Mouse (Mus musculus): ENCODE results near the gene Prdm5.

The Prdm5 gene

DNA sequence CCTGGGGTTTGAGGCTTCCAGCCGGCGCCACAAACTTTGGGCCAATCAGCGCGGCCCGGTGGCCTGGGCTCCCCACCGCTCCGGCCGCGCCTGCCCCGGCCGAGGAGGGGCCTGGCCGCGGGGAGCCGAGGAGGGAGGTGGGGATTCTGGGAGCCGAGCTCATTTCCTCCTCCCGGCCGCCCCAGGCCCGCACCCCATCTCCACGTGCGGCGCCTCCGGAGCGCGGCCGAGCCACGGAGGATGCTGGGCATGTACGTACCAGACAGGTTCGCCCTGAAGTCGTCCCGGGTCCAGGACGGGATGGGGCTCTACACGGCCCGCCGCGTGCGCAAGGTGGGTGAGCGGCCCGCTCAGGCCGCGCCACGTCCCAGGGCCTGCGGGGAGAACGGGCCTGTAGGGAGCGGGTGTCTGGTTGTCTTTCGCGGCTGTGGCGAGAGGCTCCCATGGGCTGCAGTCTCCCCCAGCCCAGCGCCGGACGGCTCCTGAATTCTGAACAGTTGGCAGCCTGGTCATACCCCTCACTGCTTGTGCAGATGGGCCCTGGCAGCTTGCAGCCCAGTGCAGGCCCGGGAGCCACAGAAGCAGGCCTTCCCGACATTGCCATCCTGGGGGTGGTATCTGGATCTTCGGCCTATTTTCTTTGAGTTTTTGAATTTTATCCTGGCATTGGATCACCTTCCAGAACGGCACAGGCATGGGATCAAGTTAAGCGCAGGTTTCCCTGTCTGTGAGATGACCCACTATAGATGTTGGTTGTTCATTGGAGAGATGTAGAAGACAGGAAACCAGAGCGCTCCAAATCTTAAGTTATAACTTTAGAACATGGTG lies at the start of gene Prdm5:
Prdm5 (plus strand) TSS at position 128 of the 828 bp plus-strand sequence.
- DNase-seq (ENCODE audit: low spot score): peak; percentile 79

DNA sequence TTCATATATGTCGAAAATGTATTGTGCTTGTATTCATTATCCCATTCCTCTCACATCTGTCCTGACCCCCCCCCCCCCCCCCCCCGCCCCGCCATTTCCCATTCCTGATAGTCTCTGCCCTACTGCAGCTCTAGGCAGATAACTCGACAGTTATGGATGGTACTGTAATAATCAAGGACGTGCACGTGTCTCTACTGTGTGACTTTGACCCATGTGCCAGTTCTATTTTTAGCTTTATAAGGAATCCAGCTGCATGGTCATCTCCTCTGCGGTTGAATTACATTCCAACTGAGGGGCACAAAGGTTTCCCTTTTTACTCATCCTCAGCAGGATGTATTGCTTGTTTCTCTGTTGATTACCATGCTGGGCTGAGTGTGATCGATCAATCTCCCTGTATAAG lies 39.3 kb upstream of the Prdm5 start:
- peak; percentile 19 for DNase-seq (ENCODE audit: low spot score)

DNA sequence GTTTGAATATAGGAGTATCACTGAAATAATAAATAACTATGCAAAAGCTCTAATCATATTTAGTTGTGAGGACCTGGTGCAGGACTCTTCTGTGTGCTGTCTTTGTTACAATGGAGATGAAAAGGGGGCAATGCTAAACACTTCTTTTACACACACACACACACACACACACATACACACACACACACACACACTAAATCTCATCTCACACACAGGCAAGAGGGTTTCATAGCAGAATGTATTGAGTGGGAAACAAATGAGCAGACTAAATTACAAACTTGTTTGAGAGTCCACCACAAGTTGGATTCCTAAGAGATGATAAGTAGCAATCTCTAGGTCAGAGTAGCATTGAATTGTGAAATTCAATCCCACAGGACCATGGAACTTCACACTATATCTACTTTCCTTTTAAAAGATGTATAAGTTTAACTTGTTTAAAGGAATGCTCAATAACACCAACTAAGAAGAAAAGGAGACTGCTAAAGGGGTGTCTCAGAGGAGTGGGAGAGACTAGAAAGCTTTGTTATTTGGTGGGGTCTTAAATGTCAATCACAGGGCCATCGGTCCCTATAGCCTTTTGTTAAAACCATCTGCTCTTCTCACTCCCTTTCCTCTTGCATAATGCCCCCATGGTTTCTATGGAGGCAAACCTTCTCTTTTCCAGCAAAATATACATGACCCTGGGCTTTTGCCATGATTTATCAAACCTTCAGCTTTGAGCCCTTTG lies 35.5 kb upstream of the Prdm5 start:
- peak; percentile 73 for DNase-seq (ENCODE audit: low spot score)

DNA sequence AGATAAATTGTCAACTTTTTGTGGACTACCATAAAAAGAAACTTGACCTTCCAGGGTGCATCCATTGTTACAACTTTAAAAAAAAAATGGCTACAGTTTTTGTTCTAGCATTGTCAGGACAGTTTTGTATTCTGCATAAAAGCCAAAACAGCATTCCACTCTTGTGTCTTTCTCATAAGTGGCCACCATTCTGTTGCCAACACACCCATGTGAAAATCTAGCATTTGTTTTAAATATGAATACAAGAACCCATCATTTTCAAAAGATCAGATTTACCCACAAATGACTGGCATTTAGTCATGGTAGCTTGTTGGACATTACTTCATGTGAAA lies 35.0 kb upstream of the Prdm5 start:
- no peak for DNase-seq (ENCODE audit: low spot score)

DNA sequence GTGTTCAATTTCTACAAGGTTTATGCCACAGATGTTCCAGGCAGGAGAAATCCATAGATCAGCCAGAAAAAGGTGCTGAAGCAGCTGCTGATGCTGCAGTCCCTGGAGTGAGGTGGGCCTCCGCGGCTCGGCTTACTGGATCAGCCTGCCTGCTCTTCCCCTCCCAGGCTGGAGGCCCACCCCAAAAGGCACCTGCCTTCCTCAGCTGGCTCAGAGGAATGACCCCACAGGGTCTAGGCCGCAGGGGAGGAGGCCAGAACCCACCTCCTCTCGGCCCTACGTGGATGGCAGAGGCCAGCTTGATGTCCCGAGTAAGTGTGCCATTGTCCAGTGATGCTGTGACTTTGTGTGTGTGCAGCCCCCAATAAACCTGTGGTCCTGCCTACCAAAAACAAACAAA lies 20.6 kb upstream of the Prdm5 start:
- no peak for DNase-seq (ENCODE audit: low spot score)

DNA sequence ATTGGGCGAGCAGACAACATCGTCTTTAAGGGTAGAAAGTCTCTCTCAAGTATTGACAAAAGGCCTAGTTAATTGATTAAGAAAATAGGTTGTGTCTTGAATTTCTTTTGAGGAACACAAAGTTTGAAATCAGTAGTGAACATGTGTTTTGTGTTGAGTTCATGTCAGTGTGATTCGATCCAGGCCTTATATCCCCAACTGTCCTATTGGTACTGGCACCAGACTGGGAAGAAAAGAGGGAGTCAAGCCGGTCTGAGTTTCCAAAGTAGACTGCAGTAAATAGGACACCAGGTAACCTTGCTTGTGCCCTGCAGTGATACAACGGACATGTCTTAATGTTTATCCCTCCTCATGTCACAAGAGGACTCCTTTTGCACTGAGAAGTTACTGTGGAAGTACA lies 19.6 kb upstream of the Prdm5 start:
- DNase-seq (ENCODE audit: low spot score): no peak

DNA sequence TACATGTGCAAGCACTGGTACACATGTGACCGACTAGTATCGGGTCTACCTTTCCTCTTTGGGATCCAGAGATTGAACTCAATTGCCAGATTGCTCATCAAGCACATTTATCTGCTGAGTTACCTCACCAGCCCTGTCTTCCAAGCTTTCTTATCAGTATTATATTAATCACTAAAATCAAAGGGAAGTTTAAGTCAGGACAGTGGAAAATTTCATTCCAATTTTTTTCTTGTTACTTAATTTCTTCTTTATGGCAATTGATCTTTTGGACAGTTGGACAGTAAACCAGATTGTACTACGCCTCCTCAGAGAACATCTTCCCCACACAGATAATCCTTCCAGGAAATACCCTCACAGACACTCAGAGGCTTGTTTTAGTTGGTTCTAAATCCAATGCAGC lies 18.7 kb upstream of the Prdm5 start:
- DNase-seq (ENCODE audit: low spot score): no peak

DNA sequence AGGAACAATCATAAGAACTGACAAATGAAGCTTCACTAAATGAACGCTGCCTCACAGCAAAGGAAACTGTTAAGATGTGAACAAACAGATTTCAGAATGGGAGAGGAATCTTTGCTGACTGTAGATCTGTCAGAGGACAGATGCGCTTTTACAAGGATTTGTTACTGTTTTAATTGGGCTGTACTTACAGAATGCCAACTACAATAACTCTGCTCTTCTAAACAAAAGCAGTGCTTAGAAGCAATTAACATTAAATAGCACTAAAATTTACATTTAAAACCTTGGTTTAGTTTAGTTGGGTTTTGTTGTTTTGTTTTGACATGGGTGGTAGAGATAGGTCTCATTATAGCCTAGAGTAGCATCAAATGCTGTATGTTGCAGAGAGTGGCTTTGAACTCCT lies 14.3 kb upstream of the Prdm5 start:
- DNase-seq (ENCODE audit: low spot score): no peak

DNA sequence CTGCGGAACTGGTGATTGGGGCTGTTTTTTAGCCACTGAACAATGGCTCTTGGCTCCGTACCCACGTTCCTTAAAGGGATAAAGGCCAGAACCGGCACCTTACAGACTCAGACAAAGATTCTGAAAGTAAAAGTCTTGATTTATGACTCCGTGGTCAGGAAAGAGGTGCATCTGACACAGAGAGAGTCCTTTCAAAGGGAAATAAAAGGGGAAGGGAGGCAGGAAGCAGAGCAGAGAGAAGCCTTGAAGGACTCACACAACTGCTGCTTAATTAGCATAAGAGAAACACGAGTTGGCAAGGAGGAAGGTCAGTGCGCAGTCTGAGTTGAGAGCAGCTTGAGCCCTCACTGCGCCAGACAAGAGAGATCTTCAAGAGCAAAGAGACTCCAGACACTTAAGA lies 13.7 kb upstream of the Prdm5 start:
- DNase-seq (ENCODE audit: low spot score): peak; percentile 66

DNA sequence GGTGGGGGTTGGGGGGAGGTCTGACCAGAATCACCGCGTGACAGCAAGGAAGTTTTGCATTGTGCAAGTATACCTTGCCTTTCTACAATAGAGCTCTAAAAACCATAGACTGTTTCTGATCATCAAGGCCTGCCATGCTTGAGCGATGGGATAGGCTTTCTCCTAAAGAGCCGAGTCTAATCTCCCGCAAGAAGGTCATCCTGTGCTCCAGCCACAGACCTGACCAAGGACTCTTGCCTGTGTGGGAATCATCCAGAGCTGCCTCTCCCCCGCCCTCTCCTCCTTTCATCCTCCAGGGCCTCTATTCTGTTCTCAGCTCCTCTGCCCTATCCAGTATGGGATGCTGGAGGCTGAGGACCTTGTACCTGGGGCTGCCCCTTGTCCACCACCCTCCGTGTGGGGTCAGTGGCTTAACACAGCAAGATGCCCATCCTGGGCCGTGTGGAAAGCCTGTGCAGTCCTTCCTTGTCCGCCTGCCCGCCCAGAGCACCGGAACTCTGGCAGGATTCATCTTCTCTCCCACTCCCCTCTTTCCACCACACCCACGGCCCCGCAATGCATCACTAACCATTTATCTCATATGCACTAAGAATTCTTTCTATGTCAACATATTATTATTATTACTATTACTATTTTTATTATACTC lies 12.9 kb upstream of the Prdm5 start:
- no peak for DNase-seq (ENCODE audit: low spot score)

DNA sequence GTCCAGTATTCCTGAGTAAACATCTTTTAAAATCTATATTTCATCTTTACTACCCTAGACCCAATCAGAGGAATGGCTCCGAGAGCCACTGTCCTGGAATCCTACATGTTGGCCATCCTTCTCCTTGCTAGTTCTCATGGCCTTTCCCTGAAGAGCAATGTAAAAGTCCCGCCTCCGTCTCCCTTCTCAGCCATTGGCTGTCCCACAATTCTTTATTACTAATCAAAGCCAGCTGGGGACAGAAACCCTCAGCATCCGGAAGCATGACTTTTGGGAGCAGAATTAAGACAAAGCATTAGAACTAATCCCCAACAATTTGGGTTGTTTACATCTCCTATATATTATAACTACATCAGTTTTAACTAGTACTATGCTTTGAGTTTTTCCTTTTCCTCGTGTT lies 10.9 kb upstream of the Prdm5 start:
- DNase-seq (ENCODE audit: low spot score): peak; percentile 43

DNA sequence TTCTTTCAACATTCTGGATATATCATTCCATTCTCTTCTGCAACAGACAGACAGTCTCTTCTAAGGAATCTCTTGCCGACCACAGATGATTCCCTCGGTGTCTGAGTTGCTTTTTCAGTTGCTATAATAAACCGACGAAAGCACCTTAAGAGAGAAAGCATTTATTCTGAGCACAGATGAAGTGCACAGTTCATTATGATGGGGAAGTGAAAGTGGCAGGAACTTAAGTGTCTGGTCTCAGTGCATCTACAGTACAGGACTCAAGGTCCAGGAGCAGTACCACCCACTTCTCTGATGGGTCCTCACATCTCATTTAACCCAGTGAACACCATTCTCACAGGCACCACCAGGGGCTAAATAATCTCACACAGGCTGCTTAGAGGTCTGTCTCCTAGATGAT lies 5.2 kb upstream of the Prdm5 start:
- DNase-seq (ENCODE audit: low spot score): no peak

DNA sequence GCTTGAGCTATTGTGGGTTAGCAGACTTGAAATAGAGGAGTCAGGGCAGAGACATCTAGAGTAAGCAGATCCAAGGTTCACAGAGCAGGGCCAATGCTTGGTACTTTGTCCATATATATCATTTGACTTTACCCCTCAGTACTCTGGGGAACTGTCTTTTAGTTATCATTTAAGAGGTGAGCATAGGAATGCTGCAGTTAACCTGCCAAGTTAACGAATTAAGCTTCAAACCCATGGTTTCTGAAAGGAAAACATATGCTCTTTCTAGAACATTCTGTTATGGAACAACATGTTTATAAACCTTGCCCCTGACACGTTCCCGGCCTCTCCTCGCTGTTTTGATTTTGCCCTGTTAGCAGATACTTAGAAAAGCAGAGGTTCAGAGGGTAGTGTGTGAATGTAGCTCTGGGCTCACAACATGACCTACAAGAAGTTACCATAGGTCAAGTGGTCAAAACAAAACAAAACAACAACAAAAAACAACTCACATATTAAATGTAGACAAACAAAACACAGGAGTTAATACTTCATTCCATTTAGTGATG lies 973 bp downstream of the Prdm5 start:
- DNase-seq (ENCODE audit: low spot score): no peak

DNA sequence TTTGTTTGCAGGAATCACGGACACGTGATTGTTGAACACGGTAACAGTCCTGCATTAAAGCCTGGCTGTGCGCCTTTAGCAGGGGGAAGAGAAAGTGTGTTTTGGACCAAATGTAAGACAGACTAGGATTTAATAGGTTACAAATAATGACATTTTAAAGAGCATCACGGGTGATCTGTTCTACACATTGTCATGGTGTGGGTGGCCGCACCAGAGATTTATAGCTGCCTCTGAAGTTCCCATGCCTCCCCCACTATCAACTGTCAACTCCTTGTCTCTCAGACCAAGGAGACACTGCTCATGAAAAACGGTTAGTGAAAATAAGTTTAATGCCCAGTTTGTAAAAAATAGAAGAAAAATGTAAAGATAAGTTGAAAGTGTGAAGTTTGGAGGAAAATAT lies 2.7 kb downstream of the Prdm5 start:
- DNase-seq (ENCODE audit: low spot score): peak; percentile 8

DNA sequence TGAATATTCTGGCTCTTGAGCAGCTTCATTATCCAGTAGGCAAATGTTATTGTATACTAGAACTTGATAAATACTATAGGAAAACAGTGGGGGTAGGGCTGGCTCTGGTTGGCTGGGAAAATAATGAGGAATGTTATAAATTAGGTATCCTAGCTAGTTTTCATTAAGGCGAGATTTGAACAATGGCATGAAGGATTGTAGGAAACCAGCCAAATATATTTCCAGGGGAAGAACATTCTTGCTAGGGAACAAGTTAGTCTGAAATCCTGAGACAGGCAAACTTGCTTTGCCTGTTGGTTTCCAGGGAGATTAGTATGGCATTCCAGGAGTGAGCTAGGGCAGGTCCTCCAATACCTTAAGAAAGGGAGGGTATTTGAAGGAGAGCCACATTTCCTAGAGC lies 4.9 kb downstream of the Prdm5 start:
- DNase-seq (ENCODE audit: low spot score): no peak

DNA sequence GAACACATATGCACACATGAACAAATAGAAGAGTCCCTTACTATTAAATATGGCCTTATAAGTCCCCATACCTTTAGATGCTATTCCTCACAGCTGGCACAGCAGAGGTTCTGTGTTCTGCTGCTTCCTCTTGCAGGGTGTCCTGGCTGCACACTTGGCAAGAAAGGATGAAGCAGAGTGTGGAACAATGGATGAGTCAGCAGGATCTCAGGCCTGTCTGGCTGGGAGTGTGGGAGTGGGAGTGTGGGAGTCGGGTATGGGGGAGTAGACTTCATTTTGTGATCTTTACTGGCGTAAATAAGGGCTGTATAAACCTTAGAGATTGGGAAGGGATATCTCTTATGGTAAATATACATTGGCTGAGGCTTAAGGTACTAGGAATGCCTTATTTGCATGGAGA lies 14.1 kb downstream of the Prdm5 start:
- no peak for DNase-seq (ENCODE audit: low spot score)

DNA sequence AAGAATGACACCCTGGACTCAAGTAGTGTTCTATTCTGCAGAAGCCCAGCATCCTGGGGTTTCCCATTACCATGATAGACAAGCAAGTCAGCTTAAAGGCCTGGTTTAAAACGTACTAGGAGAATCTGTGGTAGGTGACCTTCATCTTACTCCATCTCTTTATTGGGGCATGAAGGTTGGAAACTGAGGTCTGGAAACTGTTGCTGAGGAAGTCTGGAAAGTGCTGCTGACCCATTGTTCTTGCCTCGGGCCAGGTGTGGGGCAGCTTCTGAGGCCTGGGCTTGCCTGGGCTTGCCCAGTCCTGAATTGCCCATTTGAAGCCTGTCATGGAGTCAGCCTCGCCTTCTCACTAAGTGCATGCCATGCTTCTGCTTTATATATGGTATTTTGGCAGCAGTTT lies 17.8 kb downstream of the Prdm5 start:
- DNase-seq (ENCODE audit: low spot score): no peak

DNA sequence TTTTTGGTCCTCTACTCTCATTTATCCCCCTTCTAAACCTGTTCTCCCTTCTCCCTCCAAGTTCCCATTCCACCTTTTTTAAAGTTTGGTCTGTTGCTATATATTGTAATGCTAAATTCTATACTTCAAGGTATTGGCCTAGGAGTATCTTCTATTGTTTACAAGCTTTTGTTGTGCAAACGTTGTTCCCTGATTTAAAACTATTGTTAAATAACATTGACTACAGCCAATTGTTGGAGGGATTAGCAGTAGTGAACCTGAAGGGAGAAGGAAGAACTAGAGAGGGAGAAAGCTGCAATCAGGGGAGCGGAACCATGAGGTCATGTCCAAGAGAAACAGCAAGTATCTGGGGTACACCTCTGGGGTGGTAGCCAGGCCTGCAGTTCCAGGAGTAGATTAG lies 18.5 kb downstream of the Prdm5 start:
- no peak for DNase-seq (ENCODE audit: low spot score)

DNA sequence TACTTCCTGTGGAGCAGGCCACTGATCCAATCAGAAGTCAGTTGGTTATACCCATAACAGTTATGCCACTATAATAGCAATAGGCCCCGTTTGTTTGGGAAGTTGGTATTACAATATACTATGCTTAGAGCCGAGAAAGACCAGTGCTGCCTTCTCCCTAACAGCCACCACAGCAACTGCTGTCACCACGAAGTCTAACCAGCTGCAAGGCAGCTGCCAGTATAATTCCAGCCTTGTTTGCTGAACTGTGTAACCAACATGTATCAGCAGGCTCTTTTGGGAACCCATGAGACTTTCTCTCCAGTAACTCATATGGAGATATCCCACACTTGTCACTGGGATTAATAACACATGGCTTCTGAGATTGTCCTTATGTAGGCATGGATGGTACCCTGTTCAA lies 19.6 kb downstream of the Prdm5 start:
- DNase-seq (ENCODE audit: low spot score): no peak

DNA sequence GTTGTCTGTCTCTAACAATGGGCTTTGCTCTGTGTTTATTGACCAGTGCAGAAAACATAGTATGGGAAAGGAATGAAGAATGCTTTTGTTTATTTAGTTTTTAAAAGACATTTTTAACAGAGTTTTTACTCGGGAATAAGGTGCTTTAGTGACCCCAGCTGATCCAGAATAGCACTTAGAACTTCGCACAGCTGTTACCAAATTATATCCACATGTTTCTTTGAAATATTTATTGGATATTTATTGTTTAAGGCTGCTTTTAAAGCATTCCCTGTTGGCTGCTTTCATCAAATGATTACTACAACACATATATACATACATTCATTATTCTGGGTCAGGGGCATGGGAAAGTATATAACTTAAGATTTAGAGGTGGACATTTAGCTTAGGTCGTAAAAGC lies 32.9 kb downstream of the Prdm5 start:
- DNase-seq (ENCODE audit: low spot score): no peak

DNA sequence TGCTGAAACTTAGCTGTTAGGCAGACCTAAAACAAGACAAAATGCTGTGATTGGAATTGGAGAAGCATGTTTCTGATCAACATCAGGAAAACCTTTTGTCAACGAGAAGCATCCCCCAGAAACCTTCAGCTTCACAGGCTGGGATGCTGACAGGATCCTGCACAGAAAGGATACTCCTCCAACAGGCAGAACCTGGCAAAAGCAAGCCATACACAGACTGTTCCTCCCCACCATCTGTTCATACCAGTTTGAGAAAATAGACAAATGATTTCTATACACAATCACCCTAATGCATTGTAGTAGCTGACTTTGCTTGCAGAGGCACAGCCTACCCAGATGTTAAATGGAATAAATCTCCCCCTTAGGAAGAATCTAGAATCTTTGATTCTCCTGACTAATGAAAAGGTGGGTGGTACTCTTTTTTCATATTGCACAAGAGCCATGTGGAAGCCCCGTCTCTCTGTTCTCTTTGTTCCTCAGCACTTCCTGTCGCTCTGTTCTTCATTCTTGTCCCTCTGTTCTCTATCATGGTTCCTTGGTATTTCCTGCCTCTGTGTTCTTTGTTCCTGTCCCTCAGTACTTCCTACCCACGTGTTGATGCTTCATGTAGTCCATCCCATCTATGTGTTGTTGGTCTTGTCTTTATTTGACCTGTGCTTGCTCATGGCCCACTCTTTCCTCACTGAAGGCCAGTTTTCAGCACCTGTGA lies 39.4 kb downstream of the Prdm5 start:
- DNase-seq (ENCODE audit: low spot score): no peak

DNA sequence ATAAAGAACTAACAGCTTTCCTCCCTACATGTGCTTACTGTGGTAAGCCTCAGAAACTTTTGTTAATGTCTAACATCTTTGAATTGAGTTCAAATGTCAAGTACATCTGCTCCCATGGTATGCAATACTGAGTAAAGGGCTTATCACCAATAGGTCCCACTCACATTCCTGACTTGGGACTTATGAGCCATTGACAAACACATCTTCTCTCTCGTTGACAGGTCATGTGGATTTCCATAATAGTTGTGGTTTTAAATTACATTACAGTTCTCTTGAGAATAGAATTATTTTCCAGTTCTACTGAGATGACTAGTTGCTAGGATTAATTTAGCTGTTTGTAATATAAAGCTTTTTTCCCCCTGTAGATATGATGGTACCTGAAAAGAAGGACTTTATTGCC lies 49.9 kb downstream of the Prdm5 start:
- DNase-seq (ENCODE audit: low spot score): no peak
